Mouse (Mus musculus) adrenal gland (tissue): ENCODE measurements around the gene Enox1.
"Not testable (repeated sequence)": the region's sequence is repeated elsewhere in the genome, so short reads cannot be mapped to it uniquely, and the experiment has no call there.

Experiments used
- intact Hi-C: fragments of 180-260 bp; cut with DNase I; formaldehyde crosslinking; loops from one replicate; pipeline ENCODE4 v1.15.1; 2025

Enox1 gene

GRCm38 (mm10) chr14:77508036-77508435, 351.5 kb downstream of the Enox1 start:
- intact Hi-C loops, result no loop called here

GRCm38 (mm10) chr14:77509042-77509441, 352.5 kb downstream of the Enox1 start:
- intact Hi-C loops, result no loop called here

- intact Hi-C loops, result no loop called here
These were observed 353.4 kb downstream of the Enox1 start for GRCm38 (mm10) chr14:77509924-77510323.

- intact Hi-C loops, result no loop called here
These were observed 354.7 kb downstream of the Enox1 start for GRCm38 (mm10) chr14:77511137-77511870.

- intact Hi-C loops, result no loop called here
These were observed 361.5 kb downstream of the Enox1 start for GRCm38 (mm10) chr14:77518017-77518416.

GRCm38 (mm10) chr14:77518941-77519695, 362.6 kb downstream of the Enox1 start:
- intact Hi-C loops, result no loop called here

- intact Hi-C loops, result no loop called here
These were observed 363.1 kb downstream of the Enox1 start for GRCm38 (mm10) chr14:77519701-77520100.

GRCm38 (mm10) chr14:77524303-77524702, 367.7 kb downstream of the Enox1 start:
- intact Hi-C loops, result no loop called here

GRCm38 (mm10) chr14:77526262-77526661, 369.7 kb downstream of the Enox1 start:
- intact Hi-C loops, result no loop called here

- intact Hi-C loops, result no loop called here
These were observed 372.6 kb downstream of the Enox1 start for GRCm38 (mm10) chr14:77529201-77529600.

GRCm38 (mm10) chr14:77529621-77530020, 373.1 kb downstream of the Enox1 start:
- intact Hi-C loops, result no loop called here

GRCm38 (mm10) chr14:77533638-77534037, 377.1 kb downstream of the Enox1 start:
- intact Hi-C loops, result no loop called here

- intact Hi-C loops, result no loop called here
These were observed 377.6 kb downstream of the Enox1 start for GRCm38 (mm10) chr14:77534120-77534519.

GRCm38 (mm10) chr14:77536592-77536991, 380.0 kb downstream of the Enox1 start:
- intact Hi-C loops, result no loop called here

- intact Hi-C loops, result not testable (repeated sequence)
These were observed 383.0 kb downstream of the Enox1 start for GRCm38 (mm10) chr14:77539563-77539962.

- intact Hi-C loops, result no loop called here
These were observed 385.4 kb downstream of the Enox1 start for GRCm38 (mm10) chr14:77541925-77542324.

GRCm38 (mm10) chr14:77546531-77547274, 390.1 kb downstream of the Enox1 start:
- intact Hi-C loops, result no loop called here

- intact Hi-C loops, result no loop called here
These were observed 390.8 kb downstream of the Enox1 start for GRCm38 (mm10) chr14:77547351-77547750.

GRCm38 (mm10) chr14:77548963-77549362, 392.4 kb downstream of the Enox1 start:
- intact Hi-C loops, result no loop called here

GRCm38 (mm10) chr14:77557446-77558070, 401.0 kb downstream of the Enox1 start:
- intact Hi-C loops, result no loop called here

GRCm38 (mm10) chr14:77558910-77559309, 402.3 kb downstream of the Enox1 start:
- intact Hi-C loops, result no loop called here
